Mouse (Mus musculus): Measurements from ENCODE around the gene Gm6588. TPM values are rescaled to one million over a fixed set of nuclear protein-coding genes. Genes with fewer than 3 reads are reported as not detected.
"Not testable (repeated sequence)": the region's sequence is repeated elsewhere in the genome, so short reads cannot be mapped to it uniquely, and the experiment has no call there.

The Gm6588 gene
- not detected in 2 replicates for polyA plus RNA-seq (2016; fragmentation: Nextera tagmentation; extraction: Ambion mirVana)

DNA sequence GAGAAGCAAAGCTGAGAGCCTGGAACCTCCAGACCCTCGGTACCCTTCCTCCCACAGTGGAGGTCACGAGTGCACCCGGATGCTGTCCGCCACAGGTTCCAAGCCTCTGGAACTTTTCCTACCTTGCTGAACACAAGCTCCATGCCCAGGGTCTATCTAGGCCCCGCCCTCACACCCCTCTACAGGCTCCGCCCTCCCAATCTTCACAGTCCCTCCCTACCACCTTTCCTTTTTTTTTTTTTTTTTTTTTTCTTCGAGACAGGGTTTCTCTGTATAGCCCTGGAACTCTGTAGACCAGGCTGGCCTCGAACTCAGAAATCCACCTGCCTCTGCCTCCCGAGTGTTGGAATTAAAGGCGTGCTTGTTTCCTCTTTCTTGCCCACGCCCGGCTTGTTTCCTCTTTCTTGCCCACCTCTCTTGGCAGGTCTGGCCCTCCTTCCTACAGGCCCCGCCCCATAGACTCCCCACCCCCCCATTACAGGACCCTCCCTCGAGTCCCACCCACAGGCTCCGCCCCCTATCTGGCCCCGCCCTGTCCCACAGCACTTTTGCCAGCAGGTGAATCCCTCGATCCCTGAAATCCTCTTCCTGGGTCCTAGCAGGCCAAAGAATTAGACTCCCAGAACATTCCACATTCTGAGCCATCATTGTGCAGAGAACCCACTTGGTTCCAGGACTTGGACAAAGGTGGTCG is at the start of gene Gm6588:
Gene Gm6588, plus strand, starts transcription at position 680 of the 694 bp plus-strand sequence.
- ATAC-seq (ENCODE audit: insufficient number of reproducible peaks, low FRiP score): no peak
- no peak within 1 kb of the TSS for H3K27ac ChIP-seq (ENCODE audit: poor library complexity, severe bottlenecking)
- peaks cover 71% of the 10 kb centered on the region for H3K27me3 ChIP-seq (replicated peaks)
- no peak within 1 kb of the TSS for H3K4me2 ChIP-seq
- no peaks in the 10 kb centered on the region for H3K36me3 ChIP-seq
- WGBS: 57% methylated on average over 16 of the region's 18 CpGs
- no peaks in the 10 kb centered on the region for H3K4me1 ChIP-seq (replicated peaks)
- no peak within 1 kb of the TSS for H3K9ac ChIP-seq
- H3K9me3 ChIP-seq (replicated peaks): no peaks in the 10 kb centered on the region
- H3K4me3 ChIP-seq: no peak within 1 kb of the TSS

GRCm38 (mm10) chr5:112402437-112402836 is 46.8 kb upstream of the Gm6588 start:
- no peaks in the 10 kb centered on the region for H3K36me3 ChIP-seq

DNA sequence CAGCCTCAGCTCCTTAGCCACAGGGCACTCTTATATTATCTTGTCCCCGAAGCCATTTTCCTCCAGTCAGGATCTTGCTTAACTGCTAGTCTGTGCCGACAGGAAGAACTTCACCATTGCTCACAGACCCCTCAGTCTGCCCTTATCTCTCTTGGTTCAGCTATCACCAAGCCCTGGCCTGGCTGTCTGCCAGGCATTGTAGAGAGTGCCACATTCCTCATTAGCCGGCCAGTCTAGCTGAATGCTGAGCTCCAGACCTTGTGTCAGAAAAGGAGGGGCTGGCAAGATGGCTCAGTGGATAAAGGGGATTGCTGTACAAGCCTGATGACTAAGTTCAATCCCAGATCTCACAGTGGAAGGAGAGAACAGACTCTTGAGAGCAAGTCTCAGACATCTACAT is 43.2 kb upstream of the Gm6588 start:
- Histone ChIP-seq H3K4me3 (no peak overlapping the region), H3K36me3 (no peaks in the 10 kb centered on the region), H3K27me3 (replicated peaks) (peaks cover 34% of the 10 kb centered on the region), H3K4me2 (no peak overlapping the region), H3K27ac (ENCODE audit: poor library complexity, severe bottlenecking) (no peak overlapping the region), H3K9ac (no peak overlapping the region), H3K4me1 (replicated peaks) (peaks cover 8% of the 10 kb centered on the region), H3K9me3 (replicated peaks) (no peaks in the 10 kb centered on the region)
- ATAC-seq (ENCODE audit: insufficient number of reproducible peaks, low FRiP score): peak; percentile 71; the same call in 1 of the 2 replicates
- WGBS: 11% methylated on average over 3 of the region's 3 CpGs

More at GRCm38 (mm10) chr5:112402437-112402836, 46.8 kb upstream of the Gm6588 start:
- Histone ChIP-seq H3K9ac (no peak overlapping the region), H3K9me3 (replicated peaks) (no peaks in the 10 kb centered on the region), H3K4me1 (replicated peaks) (peaks cover 8% of the 10 kb centered on the region), H3K27me3 (replicated peaks) (peaks cover 13% of the 10 kb centered on the region), H3K4me3 (no peak overlapping the region), H3K4me2 (no peak overlapping the region), H3K27ac (ENCODE audit: poor library complexity, severe bottlenecking) (no peak overlapping the region)
- ATAC-seq (ENCODE audit: insufficient number of reproducible peaks, low FRiP score): no peak
- WGBS: 64% methylated on average over 3 of the region's 3 CpGs

DNA sequence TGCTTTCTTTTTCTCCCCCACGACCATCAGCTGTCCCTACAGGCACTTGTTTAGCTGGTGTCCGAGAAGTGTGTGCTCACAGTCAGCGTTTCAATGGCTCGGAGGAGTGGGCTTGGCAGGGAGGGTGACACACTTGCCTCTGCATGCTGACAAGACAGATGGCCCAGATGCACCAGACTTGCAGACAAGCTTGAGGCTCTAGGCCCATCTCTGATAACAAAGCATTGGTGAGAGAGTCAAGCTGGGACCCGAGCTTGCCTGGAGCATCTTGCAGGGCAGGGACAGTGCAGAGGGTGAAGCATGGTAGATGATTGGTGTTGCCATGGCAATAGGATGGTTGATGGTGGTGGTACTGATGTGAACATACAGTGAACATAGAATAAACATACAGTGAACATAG is 40.0 kb upstream of the Gm6588 start:
- Histone ChIP-seq H3K9ac (no peak overlapping the region), H3K27ac (ENCODE audit: poor library complexity, severe bottlenecking) (no peak overlapping the region), H3K9me3 (replicated peaks) (peaks cover 6% of the 10 kb centered on the region; the same call in 1 of the 2 replicates), H3K36me3 (no peaks in the 10 kb centered on the region), H3K4me3 (no peak overlapping the region), H3K4me1 (replicated peaks) (peaks cover 21% of the 10 kb centered on the region), H3K4me2 (no peak overlapping the region), H3K27me3 (replicated peaks) (peaks cover 46% of the 10 kb centered on the region)
- no peak for ATAC-seq (ENCODE audit: insufficient number of reproducible peaks, low FRiP score)
- WGBS: 60% methylated on average over 5 of the region's 5 CpGs

DNA sequence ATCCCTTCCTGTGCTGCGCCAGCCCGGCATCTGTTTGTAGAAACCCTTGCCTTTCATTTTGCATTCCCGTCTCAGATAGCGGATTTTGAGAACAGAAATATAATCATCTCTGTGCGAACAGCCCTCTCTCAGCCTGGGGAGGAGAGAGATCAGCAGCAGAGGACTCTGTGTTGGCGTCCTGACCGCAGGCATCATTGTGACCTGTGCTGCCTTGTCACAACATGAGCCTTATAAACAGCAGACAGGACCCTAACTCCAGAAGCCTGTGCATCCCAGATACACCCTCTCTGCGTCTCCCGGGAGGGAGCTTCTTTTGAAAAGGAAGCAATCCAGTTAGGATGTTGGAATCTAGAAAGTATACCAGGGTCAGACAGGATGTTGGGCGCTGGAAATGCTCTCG is 38.2 kb upstream of the Gm6588 start:
- 44% methylated on average over 11 of the region's 11 CpGs for WGBS
- no peak overlapping the region for H3K4me3 ChIP-seq

DNA sequence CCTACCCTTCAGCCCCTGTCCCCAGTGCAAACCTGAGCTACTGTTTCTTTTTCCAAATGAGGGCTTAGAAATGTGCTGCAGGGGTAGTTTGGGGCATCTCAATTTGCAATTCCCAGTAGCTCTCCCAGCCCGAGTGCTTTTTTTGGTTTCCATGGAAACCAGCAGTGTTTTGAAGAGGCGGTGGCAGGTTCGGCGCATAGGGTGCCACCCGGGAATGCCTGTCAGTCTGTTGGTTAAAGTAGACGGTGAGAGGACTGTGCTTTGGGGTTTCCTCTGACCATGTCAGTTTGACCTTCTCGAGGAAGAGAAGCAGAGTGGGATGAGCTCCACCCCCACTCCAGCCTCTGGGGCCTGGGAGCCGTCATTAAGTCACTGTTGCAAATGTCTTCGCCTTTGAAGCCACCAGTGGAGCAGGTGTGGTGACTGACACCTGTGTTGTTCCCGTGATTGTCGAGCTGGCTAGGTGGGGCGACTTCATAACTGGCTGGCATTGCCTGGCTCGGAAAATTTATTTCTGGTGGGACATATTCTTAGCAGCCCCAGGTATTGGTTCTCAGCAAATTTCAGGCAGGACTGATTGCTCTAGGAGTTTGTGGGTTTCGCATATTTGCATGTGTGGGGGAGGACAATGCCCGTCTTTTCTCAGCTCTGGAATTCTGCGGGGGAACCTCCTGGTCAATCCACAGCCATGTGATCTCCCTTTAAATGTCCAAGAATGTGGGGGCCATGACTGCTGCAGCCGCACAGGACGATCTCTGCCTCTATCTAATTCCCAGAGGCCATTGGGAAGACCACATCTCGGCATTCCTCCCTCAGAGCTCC is 37.5 kb upstream of the Gm6588 start:
- WGBS: 13% methylated on average over 19 of the region's 19 CpGs
- peak; percentile 42; the same call in 1 of the 2 replicates for ATAC-seq (ENCODE audit: insufficient number of reproducible peaks, low FRiP score)
- Histone ChIP-seq H3K9ac (no peak overlapping the region), H3K9me3 (replicated peaks) (peaks cover 6% of the 10 kb centered on the region; the same call in 1 of the 2 replicates), H3K4me1 (replicated peaks) (peaks cover 13% of the 10 kb centered on the region), H3K36me3 (no peaks in the 10 kb centered on the region), H3K4me2 (peak overlapping the region; percentile 33), H3K27me3 (replicated peaks) (peaks cover 46% of the 10 kb centered on the region), H3K4me3 (no peak overlapping the region), H3K27ac (ENCODE audit: poor library complexity, severe bottlenecking) (no peak overlapping the region)

More for the DNA sequence above, 38.2 kb upstream of the Gm6588 start:
- Histone ChIP-seq H3K9ac (no peak overlapping the region), H3K9me3 (replicated peaks) (peaks cover 6% of the 10 kb centered on the region; the same call in 1 of the 2 replicates), H3K27me3 (replicated peaks) (peaks cover 46% of the 10 kb centered on the region), H3K27ac (ENCODE audit: poor library complexity, severe bottlenecking) (no peak overlapping the region), H3K4me2 (peak overlapping the region; percentile 33; the same call in 1 of the 2 replicates), H3K36me3 (no peaks in the 10 kb centered on the region), H3K4me1 (replicated peaks) (peaks cover 15% of the 10 kb centered on the region)
- no peak for ATAC-seq (ENCODE audit: insufficient number of reproducible peaks, low FRiP score)

DNA sequence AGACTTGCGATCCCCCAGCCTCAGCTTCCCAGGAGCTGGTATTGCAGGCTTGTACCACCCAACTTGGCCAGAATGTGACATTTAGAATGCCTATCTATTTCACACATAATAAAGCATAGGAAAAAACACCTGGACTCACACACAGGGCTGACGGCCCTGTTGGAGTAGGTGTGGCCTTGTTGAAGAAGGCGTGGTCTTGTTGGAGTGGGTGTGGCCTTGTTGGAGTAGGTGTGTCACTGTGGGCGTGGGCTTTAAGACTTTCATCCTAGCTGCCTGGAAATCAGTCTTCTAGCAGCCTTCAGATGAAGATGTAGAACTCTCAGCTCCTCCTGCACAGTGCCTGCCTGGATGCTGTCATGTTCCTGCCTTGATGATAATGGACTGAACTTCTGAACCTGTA is 36.4 kb upstream of the Gm6588 start:
- H3K9me3 ChIP-seq (replicated peaks); H3K9ac ChIP-seq; ATAC-seq (ENCODE audit: insufficient number of reproducible peaks, low FRiP score); H3K27ac ChIP-seq (ENCODE audit: poor library complexity, severe bottlenecking); H3K4me2 ChIP-seq; H3K36me3 ChIP-seq; H3K4me3 ChIP-seq: not testable (repeated sequence)
- H3K4me1 ChIP-seq (replicated peaks): peaks cover 13% of the 10 kb centered on the region
- peaks cover 48% of the 10 kb centered on the region for H3K27me3 ChIP-seq (replicated peaks)
- WGBS: 80% methylated on average over 4 of the region's 4 CpGs

DNA sequence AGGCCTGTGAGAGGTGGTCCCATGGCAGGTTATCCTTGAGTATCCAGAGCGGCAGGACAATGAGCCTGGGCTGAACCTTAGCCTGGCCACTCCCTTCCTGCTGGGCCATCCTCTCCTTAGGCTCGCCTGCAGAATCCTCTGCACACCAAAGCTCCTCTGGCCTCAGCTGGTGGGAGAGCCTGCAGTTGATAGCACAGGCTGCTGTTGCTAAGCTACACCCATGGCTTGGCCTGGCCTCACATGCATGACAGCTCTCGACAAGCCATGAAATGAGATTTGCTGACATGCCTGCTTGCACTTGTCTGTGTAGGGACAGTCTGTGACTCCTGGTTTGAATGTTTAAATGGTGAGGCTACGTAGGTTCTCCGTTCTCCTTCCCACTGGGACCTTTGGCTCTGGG is 32.6 kb upstream of the Gm6588 start:
- WGBS: 67% methylated on average over 5 of the region's 5 CpGs
- H3K9me3 ChIP-seq (replicated peaks): peaks cover 6% of the 10 kb centered on the region; the same call in 1 of the 2 replicates

GRCm38 (mm10) chr5:112418023-112418422 is 31.2 kb upstream of the Gm6588 start:
- Histone ChIP-seq H3K36me3 (no peaks in the 10 kb centered on the region), H3K27ac (ENCODE audit: poor library complexity, severe bottlenecking) (no peak overlapping the region), H3K4me3 (no peak overlapping the region), H3K9ac (no peak overlapping the region), H3K4me1 (replicated peaks) (no peaks in the 10 kb centered on the region), H3K9me3 (replicated peaks) (peaks cover 6% of the 10 kb centered on the region; the same call in 1 of the 2 replicates), H3K4me2 (no peak overlapping the region), H3K27me3 (replicated peaks) (peaks cover 48% of the 10 kb centered on the region)
- 60% methylated on average over 4 of the region's 4 CpGs for WGBS
- no peak for ATAC-seq (ENCODE audit: insufficient number of reproducible peaks, low FRiP score)

More for the DNA sequence above, 32.6 kb upstream of the Gm6588 start:
- ATAC-seq (ENCODE audit: insufficient number of reproducible peaks, low FRiP score): no peak
- Histone ChIP-seq H3K27ac (ENCODE audit: poor library complexity, severe bottlenecking) (no peak overlapping the region), H3K4me2 (no peak overlapping the region), H3K4me3 (no peak overlapping the region), H3K36me3 (no peaks in the 10 kb centered on the region), H3K27me3 (replicated peaks) (peaks cover 47% of the 10 kb centered on the region), H3K4me1 (replicated peaks) (peaks cover 8% of the 10 kb centered on the region), H3K9ac (no peak overlapping the region)

DNA sequence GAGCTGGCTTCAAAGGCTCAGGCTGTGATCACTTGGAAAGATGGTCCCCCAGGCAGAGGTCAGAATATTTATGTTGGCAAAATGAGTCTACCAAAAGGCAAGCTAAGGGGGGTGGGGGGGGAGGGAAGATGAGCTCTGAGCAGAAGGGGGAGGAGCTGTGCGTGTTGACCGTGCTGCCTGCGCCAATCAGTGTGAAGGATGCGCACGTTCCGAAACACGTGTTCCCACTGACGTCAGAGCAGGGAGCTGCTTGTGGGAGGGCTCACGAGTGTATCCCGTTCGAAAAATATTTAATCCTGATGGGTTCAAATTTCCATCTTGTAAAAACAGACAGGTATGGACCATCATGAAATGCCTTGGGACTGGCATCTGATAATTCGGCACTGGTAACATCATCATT is 29.7 kb upstream of the Gm6588 start:
- no peak overlapping the region for H3K4me3 ChIP-seq
- no peak overlapping the region for H3K27ac ChIP-seq (ENCODE audit: poor library complexity, severe bottlenecking)
- 41% methylated on average over 12 of the region's 12 CpGs for WGBS
- H3K9ac ChIP-seq: no peak overlapping the region
- no peak overlapping the region for H3K4me2 ChIP-seq
- H3K4me1 ChIP-seq (replicated peaks): no peaks in the 10 kb centered on the region
- no peaks in the 10 kb centered on the region for H3K36me3 ChIP-seq
- H3K9me3 ChIP-seq (replicated peaks): no peaks in the 10 kb centered on the region
- ATAC-seq (ENCODE audit: insufficient number of reproducible peaks, low FRiP score): no peak
- H3K27me3 ChIP-seq (replicated peaks): peaks cover 63% of the 10 kb centered on the region

GRCm38 (mm10) chr5:112426635-112427034 is 22.6 kb upstream of the Gm6588 start:
- Histone ChIP-seq H3K4me3 (no peak overlapping the region), H3K27me3 (replicated peaks) (peaks cover 98% of the 10 kb centered on the region), H3K36me3 (no peaks in the 10 kb centered on the region), H3K4me2 (no peak overlapping the region), H3K9me3 (replicated peaks) (no peaks in the 10 kb centered on the region), H3K27ac (ENCODE audit: poor library complexity, severe bottlenecking) (no peak overlapping the region), H3K9ac (no peak overlapping the region), H3K4me1 (replicated peaks) (no peaks in the 10 kb centered on the region)
- no peak for ATAC-seq (ENCODE audit: insufficient number of reproducible peaks, low FRiP score)
- 76% methylated on average over 7 of the region's 7 CpGs for WGBS

Measured in heart, embryonic 12.5 days (tissue).